Mouse (Mus musculus) ES-Bruce4 (cell line): ENCODE results near the gene Cdc14a.

Experiments
- CTCF ChIP-seq: IDR thresholded peaks from one replicate; pipeline ENCODE4 v1.8.1; 2011; ENCODE audit warnings: low read depth, low read length
- EP300 ChIP-seq: IDR thresholded peaks from 2 replicates; pipeline ENCODE4 v1.6.1; 2011; ENCODE audit warnings: low read depth, low read length; ENCODE audit not compliant: insufficient read depth
- POLR2A ChIP-seq: IDR thresholded peaks from one replicate; pipeline ENCODE4 v1.8.1; 2011; ENCODE audit warnings: low read length; ENCODE audit not compliant: insufficient read depth

- TF ChIP-seq CTCF = peak; percentile 99
- TF ChIP-seq EP300 = peak; percentile 59; the same call in 1 of the 2 replicates
- TF ChIP-seq POLR2A = no peak
Measured at GRCm38 (mm10) chr3:116327001-116327615, 96.7 kb downstream of the Cdc14a start.
